Mouse (Mus musculus) limb, embryonic 10.5 days (tissue): ENCODE results near the gene Spata31d1a. TPM values are rescaled to one million over a fixed set of nuclear protein-coding genes. Genes with fewer than 3 reads are reported as not detected.
"Not testable (repeated sequence)": the region's sequence is repeated elsewhere in the genome, so short reads cannot be mapped to it uniquely, and the experiment has no call there.

Source experiments
- DNase-seq: peaks from one replicate; pipeline ENCODE4 v3.0.0-alpha.2; 2017; ENCODE audit warnings: low spot score
- H3K27ac ChIP-seq: fragments of 300-500 bp; sonication (generic); 2 replicates; pipeline ENCODE4 v1.5.1; 2016; ENCODE audit warnings: mild to moderate bottlenecking
- H3K27me3 ChIP-seq: fragments of 300-500 bp; sonication (generic); 2 replicates; pipeline ENCODE4 v1.6.1; 2016; ENCODE audit warnings: low read depth, mild to moderate bottlenecking; ENCODE audit not compliant: poor library complexity, severe bottlenecking
- H3K36me3 ChIP-seq: fragments of 300-500 bp; sonication (generic); 2 replicates; pipeline ENCODE4 v1.6.1; 2016; ENCODE audit warnings: mild to moderate bottlenecking, moderate library complexity
- H3K4me1 ChIP-seq: fragments of 300-500 bp; sonication (generic); 2 replicates; pipeline ENCODE4 v1.6.1; 2016
- H3K4me3 ChIP-seq: fragments of 300-500 bp; sonication (generic); 2 replicates; pipeline ENCODE4 v1.5.1; 2016; ENCODE audit warnings: mild to moderate bottlenecking, moderate library complexity
- H3K9me3 ChIP-seq: fragments of 300-500 bp; sonication (generic); replicated peaks from 2 replicates; pipeline ENCODE4 v1.6.1; 2016; ENCODE audit warnings: mild to moderate bottlenecking
- WGBS: fragments of 180-500 bp; shearing (Covaris S2); methylation state at CpG from one replicate; pipeline ENCODE4 v1.1.7; 2016; 5-methylcytosine and 5-hydroxymethylcytosine counted together
- polyA plus RNA-seq: library from polyadenylated mRNA; unstranded; fragments of >200 nt; fragmentation: Nextera tagmentation; extraction: Ambion mirVana; gene quantifications from 2 replicates; pipeline ENCODE4 v1.2.1, GENCODE M21; 2016

Spata31d1a gene
- polyA plus RNA-seq, 1 experiment from 2014 or later = not detected

DNA sequence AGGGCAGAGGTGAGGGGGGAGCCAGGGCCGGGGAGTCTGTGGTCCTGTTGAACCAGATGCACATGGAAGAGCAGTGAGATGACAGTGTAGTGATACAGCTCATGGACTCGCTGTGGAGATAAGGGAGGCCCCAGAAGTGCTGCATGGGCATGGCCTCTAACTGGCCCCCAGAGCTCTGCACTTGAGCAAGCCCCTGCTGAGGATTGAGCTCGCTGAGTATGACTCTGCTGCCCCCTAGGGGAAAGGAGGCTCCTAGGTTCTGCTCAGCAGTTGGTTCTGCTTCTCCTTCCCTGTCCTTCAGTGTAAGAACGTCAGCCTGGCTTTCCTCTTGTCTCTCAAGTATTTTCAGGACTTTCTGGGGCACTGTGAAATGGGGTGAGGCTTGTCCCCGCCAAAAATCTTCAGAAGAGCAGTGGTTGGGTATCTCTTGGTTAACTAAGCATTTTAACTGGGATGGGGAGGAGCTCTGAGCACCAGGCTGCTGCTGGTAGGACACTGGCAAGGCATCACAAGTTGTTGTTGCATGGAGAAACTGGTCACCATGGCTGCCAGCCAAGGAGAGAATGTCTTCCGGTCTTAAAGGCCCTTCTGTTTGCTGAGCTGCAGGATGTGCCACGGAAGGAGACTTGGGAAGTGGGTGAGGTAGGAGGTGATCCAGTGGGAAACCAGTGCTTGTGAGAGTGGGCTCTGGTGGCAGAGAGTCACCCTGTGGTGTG lies 18.4 kb upstream of the Spata31d1a start:
- no peak overlapping the region for H3K4me3 ChIP-seq
- WGBS = 30% methylated on average over 7 of the region's 7 CpGs

DNA sequence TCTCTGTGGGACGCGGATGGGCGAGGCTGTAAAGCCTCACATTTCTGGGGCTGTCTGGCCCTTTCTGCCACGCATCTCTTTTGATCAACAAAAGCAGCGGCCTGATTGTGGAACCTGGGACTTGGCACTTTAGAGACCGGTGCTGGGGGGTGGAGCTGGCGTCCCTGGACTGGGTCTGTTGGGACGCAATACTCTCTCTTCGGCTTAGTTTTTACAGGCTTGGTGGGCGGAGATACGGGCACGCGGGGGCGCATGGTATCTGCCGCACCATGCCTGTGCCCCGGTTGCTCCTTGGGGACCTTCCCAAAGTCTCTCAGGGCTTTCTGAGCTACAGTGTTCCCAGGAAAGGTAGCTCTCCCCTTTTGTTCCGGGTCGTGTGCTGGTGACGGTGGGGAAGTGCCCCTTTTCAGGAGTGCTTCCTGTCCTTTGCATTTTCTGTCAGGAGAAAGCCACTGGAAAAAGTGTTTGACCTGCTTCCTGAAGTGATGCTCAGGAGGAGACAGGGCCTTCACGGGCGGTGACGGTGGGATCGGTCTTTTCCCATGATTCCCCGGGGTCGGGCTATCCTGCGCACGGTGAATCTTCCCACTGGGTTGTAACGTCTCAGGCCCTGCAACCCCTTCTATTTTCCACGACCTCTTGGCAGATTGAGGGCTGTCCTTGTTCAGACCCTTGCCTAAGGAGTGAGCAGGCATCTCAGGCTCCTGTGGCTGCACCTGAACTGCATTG lies 16.2 kb upstream of the Spata31d1a start:
- H3K9me3 ChIP-seq = no peaks in the 10 kb centered on the region
- peaks cover 17% of the 10 kb centered on the region for H3K4me1 ChIP-seq
- no peaks in the 10 kb centered on the region for H3K36me3 ChIP-seq
- no peak for DNase-seq
- peak overlapping the region; percentile 50 for H3K27ac ChIP-seq
- H3K4me3 ChIP-seq = peak overlapping the region; percentile 38
- peaks cover 25% of the 10 kb centered on the region for H3K27me3 ChIP-seq
- WGBS = 30% methylated on average over 29 of the region's 29 CpGs

More for the DNA sequence above, 18.4 kb upstream of the Spata31d1a start:
- DNase-seq = peak; percentile 85
- Histone ChIP-seq H3K9me3 (no peaks in the 10 kb centered on the region), H3K27me3 (peaks cover 25% of the 10 kb centered on the region), H3K4me1 (peaks cover 17% of the 10 kb centered on the region), H3K36me3 (no peaks in the 10 kb centered on the region), H3K27ac (no peak overlapping the region)

DNA sequence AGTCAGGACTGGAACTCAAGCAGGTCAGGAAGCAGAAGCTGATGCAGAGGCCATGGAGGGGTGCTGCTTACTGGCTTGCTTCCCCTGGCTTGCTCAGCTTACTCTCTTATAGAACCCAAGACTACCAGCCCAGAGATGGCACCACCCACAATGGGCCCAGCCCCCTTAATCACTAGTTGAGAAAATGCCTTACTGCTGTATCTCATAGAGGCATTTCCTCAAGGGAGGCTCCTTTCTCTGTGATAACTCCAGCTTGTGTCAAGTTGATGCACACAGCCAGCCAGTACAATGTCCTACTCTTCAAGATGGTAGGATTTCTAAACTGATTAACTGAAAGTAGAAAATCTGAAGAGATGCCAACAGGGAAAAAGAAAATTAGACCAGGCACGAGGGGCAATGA lies 12.0 kb upstream of the Spata31d1a start:
- not testable (repeated sequence) for DNase-seq
- H3K4me1 ChIP-seq = peaks cover 25% of the 10 kb centered on the region
- WGBS = 90% methylated on average over 1 of the region's 1 CpGs

DNA sequence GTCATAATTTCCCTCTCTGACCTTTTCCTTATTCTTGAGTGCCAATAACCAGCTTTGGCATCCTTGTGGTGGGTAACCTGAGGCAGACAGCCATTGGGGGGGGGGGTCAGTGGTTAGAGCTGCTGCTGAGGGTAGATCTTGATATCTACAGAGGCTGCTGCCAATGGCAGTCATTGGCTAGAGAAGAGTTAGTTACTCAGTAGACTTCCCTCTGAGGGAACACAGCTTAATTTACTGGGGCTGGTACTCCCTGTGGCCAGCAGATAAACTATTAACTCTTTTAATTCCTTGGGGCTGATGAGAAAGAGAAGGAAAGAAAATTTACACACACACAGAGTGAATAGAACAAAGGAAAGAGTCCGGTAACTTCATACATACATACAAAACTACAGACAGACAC lies 9.3 kb upstream of the Spata31d1a start:
- no peaks in the 10 kb centered on the region for H3K36me3 ChIP-seq
- no peak overlapping the region for H3K27ac ChIP-seq
- H3K27me3 ChIP-seq = no peaks in the 10 kb centered on the region
- no peak for DNase-seq
- 93% methylated on average over 1 of the region's 1 CpGs for WGBS
- peaks cover 13% of the 10 kb centered on the region for H3K4me1 ChIP-seq
- no peaks in the 10 kb centered on the region for H3K9me3 ChIP-seq
- H3K4me3 ChIP-seq = no peak overlapping the region

More for the DNA sequence above, 12.0 kb upstream of the Spata31d1a start:
- H3K9me3 ChIP-seq, H3K4me3 ChIP-seq, H3K27ac ChIP-seq, H3K36me3 ChIP-seq: not testable (repeated sequence)
- peaks cover 13% of the 10 kb centered on the region for H3K27me3 ChIP-seq

GRCm38 (mm10) chr13:59718857-59719440 lies 8.8 kb upstream of the Spata31d1a start:
- 43% methylated on average over 6 of the region's 6 CpGs for WGBS
- H3K27ac ChIP-seq = not testable (repeated sequence)

DNA sequence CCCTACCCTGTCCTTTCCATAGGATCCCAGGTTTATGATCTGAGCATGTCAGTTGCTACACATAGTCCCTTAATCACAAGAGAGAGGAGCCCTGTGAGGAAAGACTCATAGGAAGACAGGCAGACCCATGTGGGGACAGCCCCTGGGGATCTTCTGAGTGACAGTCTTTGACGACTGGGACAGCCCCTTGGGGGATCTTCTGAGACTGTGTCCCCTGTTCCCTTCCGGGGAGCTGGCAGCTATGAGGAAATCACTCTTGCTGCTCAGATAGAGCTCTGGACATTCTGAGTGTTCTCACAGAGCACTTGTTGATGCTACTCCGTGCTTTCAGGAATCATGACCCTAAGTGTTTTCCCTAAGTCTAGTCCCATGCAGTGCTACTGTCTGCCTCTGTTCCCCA lies 3.6 kb upstream of the Spata31d1a start:
- H3K9me3 ChIP-seq = no peaks in the 10 kb centered on the region
- no peak for DNase-seq
- H3K4me3 ChIP-seq = no peak overlapping the region
- H3K36me3 ChIP-seq = no peaks in the 10 kb centered on the region
- 44% methylated on average over 3 of the region's 3 CpGs for WGBS
- no peaks in the 10 kb centered on the region for H3K27me3 ChIP-seq
- no peak overlapping the region for H3K27ac ChIP-seq
- no peaks in the 10 kb centered on the region for H3K4me1 ChIP-seq

More at GRCm38 (mm10) chr13:59718857-59719440, 8.8 kb upstream of the Spata31d1a start:
- H3K27me3 ChIP-seq, H3K4me3 ChIP-seq, H3K4me1 ChIP-seq, H3K36me3 ChIP-seq, DNase-seq, H3K9me3 ChIP-seq: not testable (repeated sequence)

DNA sequence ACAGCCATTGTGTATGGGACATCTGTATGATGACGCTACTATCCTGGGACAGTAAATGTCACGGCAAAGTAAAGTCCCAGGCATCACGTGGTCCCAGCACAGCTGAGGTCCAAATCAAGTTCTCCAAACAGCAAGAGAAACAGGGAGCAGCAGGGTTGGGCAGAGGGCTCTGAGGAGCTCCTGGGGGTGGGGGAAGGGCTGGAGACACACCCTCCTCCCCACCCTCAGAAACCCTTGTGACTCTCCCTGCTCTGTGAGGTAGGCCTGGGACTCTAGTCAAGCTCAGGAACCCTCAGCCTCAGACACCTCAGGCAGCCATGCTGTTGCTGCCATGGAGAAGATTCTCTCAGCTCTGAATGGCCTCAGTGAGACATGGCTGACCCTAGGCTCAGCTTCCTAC lies 1.9 kb upstream of the Spata31d1a start, which contains the start of gene Spata31d1b:
Gene Spata31d1b (plus strand): TSS at position 301 of the 400 bp plus-strand sequence.
- DNase-seq, H3K27me3 ChIP-seq, H3K4me3 ChIP-seq, H3K4me1 ChIP-seq, H3K27ac ChIP-seq, H3K36me3 ChIP-seq, H3K9me3 ChIP-seq: not testable (repeated sequence)
- 81% methylated on average over 3 of the region's 3 CpGs for WGBS

- Histone ChIP-seq H3K4me3 (no peak overlapping the region), H3K4me1 (peaks cover 13% of the 10 kb centered on the region), H3K27me3 (no peaks in the 10 kb centered on the region), H3K9me3 (no peaks in the 10 kb centered on the region), H3K36me3 (no peaks in the 10 kb centered on the region), H3K27ac (peak overlapping the region; percentile 36; the same call in 1 of the 2 replicates)
- 67% methylated on average over 12 of the region's 12 CpGs for WGBS
- DNase-seq = no peak
Observed at GRCm38 (mm10) chr13:59704562-59704961, 5.6 kb downstream of the Spata31d1a start.

GRCm38 (mm10) chr13:59703514-59703913 lies 6.6 kb downstream of the Spata31d1a start:
- WGBS = 90% methylated on average over 12 of the region's 12 CpGs
- Histone ChIP-seq H3K4me3 (no peak overlapping the region), H3K27ac (no peak overlapping the region)

DNA sequence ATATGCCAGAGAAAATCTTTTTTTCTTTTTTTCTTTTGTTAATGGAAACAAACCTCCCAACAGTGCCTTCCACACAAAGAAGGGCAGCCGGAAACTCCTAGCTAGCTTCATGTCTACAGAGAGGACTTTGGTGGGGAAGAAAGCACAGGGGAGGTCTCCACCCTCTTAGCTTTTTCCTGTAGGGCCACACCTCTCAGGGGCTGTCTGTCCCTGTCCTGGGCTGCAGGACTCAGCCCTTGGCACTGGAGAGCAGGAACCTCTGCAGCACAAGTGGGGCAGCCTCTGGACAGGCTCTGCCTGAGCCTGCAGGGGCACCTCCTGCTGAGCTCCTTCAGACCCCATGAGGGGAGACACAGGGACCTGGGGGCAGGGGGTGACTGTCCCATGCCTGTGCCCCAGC lies 10.0 kb downstream of the Spata31d1a start:
- not testable (repeated sequence) for H3K27ac ChIP-seq, H3K36me3 ChIP-seq, H3K27me3 ChIP-seq, DNase-seq, H3K4me3 ChIP-seq, H3K9me3 ChIP-seq
- WGBS = 76% methylated on average over 1 of the region's 1 CpGs
- peaks cover 13% of the 10 kb centered on the region for H3K4me1 ChIP-seq

More at GRCm38 (mm10) chr13:59703514-59703913, 6.6 kb downstream of the Spata31d1a start:
- Histone ChIP-seq H3K4me1 (peaks cover 13% of the 10 kb centered on the region), H3K36me3 (no peaks in the 10 kb centered on the region), H3K9me3 (no peaks in the 10 kb centered on the region), H3K27me3 (no peaks in the 10 kb centered on the region)
- no peak for DNase-seq

DNA sequence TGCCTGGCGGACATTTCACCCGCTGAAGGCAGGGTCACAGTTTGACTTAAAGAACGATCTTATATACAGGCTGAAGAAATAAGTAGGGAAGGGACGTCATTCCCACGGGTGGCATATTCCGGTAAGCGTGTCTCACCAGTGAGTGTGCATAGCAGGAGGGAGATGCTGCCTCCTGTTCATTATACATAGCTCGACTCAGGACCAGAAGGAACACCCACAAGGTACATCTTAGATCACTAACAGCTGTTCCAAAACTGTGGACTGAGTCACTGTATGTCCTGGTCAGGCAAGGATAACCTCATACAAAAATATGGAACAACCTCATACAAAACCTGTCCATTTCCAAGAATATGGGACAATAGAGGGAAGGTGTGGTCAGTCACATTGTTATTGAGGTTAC lies 11.0 kb downstream of the Spata31d1a start:
- Histone ChIP-seq H3K36me3 (no peaks in the 10 kb centered on the region), H3K4me3 (no peak overlapping the region), H3K27me3 (no peaks in the 10 kb centered on the region), H3K4me1 (peaks cover 5% of the 10 kb centered on the region), H3K9me3 (no peaks in the 10 kb centered on the region), H3K27ac (no peak overlapping the region)
- no peak for DNase-seq
- 90% methylated on average over 8 of the region's 8 CpGs for WGBS

GRCm38 (mm10) chr13:59695781-59696180 lies 14.3 kb downstream of the Spata31d1a start:
- Histone ChIP-seq H3K36me3 (no peaks in the 10 kb centered on the region), H3K27me3 (no peaks in the 10 kb centered on the region), H3K9me3 (no peaks in the 10 kb centered on the region), H3K4me1 (no peaks in the 10 kb centered on the region), H3K27ac (no peak overlapping the region), H3K4me3 (no peak overlapping the region)
- 85% methylated on average over 7 of the region's 7 CpGs for WGBS
- DNase-seq = no peak

DNA sequence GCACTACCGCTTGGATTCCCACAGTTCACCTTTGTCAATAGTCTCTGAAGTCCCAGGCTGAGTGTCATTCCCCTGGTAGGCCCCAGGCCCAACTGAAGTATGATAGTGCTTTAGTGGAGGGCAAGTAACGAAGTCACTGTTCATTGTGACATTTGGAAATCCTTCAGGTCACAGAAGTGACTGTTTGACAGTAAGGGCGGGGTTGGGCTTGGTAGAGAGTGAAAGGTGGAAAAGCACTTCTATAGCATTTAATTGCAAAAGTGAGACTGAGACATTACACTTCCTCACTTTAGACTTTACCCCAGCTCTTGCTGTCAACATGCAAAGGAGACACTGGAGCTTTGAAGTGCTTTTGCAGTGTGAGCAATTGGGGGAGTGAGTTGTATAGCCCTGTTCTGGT lies 16.1 kb downstream of the Spata31d1a start, which contains the start of gene 4921517D22Rik:
Gene 4921517D22Rik (minus strand): TSS at position 101 of the 400 bp plus-strand sequence.
- Histone ChIP-seq H3K4me1 (no peaks in the 10 kb centered on the region), H3K4me3 (no peak within 1 kb of the TSS), H3K9me3 (no peaks in the 10 kb centered on the region), H3K36me3 (no peaks in the 10 kb centered on the region), H3K27me3 (no peaks in the 10 kb centered on the region), H3K27ac (no peak within 1 kb of the TSS)
- DNase-seq = no peak
- 87% methylated on average over 3 of the region's 3 CpGs for WGBS
